Mouse (Mus musculus) kidney, adult 2 months (tissue): ENCODE measurements at regions not wholly inside any gene's neighbourhood (a gene's known extent, or its start where the extent isn't known, plus 50 kb on each side); places are given as distances from the start of the nearest gene placed in this dataset.

Experiments
- CTCF ChIP-seq: fragments of 200-500 bp; conservative IDR thresholded peaks from 2 replicates; pipeline ENCODE4 v1.5.1; 2011; ENCODE audit warnings: low read depth, mild to moderate bottlenecking, control low read depth, low read length, moderate library complexity, mixed read lengths; ENCODE audit not compliant: insufficient read depth, insufficient read length
- POLR2A ChIP-seq: fragments of 200-500 bp; IDR thresholded peaks from one replicate; pipeline ENCODE4 v1.6.1; 2011; ENCODE audit warnings: low read depth, low read length, control low read depth

- no peak for TF ChIP-seq CTCF
- no peak for TF ChIP-seq POLR2A
Measured at GRCm38 (mm10) chr1:71731011-71731410, 78.0 kb upstream of the Fn1 start.
